Mouse (Mus musculus): ENCODE data around the gene B4galnt1. TPM values are rescaled to one million over a fixed set of nuclear protein-coding genes. Genes with fewer than 3 reads are reported as not detected.

The B4galnt1 gene
- total RNA-seq, 2 experiments from 2014 or later = 1.5 to 1.9 TPM

DNA sequence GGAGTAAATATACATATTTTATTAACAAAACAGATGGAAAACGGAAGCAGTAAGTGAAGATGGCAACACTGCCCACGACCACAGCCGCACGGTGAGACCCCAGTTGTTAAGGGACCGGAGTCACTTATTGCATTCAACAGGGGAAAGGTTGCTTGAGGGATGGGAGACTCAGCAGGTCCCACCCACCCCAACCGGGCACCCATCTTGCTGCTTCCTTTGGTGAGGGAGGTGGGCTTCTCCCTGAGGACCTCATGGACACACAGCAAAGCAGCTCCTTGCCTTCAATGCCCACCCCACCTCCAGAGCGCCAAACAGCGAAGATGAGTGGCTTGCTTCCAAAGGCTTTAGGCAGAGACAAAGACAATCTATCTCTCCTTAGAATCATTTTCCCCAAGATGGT, 32.1 kb downstream of the B4galnt1 start:
- DNase-seq = no peak
- intact Hi-C loops (cut with DNase I; ENCODE audit: low total_unique reads) = no loop called here

DNA sequence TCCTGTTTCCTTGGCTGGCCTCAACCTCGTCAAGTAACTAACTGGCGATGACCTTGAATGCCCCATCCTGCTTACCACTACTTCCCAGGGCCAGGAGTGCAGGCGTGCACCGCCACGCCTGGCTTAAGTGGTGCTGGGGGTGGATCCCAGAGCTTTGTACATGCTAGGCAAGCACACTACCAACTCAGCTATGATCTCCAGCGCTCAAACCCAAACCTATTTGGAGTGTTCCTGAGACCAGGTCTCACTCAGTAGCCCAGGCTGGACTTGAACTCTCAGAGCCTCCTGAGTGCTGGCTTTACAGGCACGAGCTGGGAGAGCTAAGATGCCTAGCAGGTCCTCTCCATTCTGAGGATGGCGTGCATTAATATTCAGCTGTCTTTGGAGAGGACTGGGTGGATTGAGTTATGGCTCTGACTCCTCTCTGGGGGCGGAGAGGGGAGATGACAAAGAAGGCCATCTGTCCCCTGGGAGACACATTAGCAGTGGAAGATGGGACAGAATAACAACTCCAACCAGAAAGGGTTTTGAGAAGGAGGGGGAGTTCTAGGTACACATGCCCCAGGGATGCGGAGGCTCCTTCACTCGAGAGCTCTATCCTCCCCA, 32.6 kb downstream of the B4galnt1 start:
- DNase-seq = no peak
- intact Hi-C loops (cut with DNase I; ENCODE audit: low total_unique reads) = no loop called here

DNA sequence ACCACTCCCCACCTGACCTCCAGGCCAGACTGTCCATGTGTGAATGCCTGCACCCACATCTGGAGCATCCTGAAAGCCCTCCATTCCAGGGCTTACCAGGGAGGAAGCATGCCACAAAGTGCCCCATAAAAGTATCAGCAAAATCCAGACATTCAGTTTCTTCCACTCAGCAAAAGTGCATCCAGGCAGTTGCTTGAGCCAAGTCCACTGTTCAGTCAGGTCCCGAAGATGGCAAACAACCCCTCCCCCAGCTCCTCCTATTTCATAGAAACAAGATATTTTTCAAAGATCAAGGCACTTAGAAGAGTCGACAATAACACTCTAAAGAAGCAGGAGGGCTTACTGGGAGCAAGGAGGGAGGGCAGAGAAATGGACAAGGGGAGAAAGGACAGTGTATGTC, 33.5 kb downstream of the B4galnt1 start:
- DNase-seq = no peak
- intact Hi-C loops (cut with DNase I; ENCODE audit: low total_unique reads) = no loop called here

DNA sequence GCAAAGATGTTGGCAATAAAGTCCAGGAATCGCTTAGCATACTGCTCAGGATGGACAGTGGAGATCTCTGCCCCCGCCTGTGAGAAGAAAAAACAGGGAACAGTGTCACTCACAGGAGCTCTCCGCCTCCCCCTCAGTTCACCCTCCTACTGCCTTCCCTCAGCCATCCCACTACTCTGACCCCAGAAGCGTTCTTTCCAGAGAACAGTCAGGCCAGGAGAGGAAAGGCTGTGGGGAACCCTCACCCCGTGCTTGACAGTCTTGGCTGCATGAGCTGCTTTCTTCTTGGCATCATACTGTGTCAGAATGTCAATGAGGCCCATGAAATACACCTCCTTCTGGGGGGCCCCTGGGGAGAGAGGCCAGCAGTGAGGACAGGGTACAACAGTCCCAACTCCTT, 34.0 kb downstream of the B4galnt1 start:
- no peak for DNase-seq
- intact Hi-C loops (cut with DNase I; ENCODE audit: low total_unique reads) = no loop called here

DNA sequence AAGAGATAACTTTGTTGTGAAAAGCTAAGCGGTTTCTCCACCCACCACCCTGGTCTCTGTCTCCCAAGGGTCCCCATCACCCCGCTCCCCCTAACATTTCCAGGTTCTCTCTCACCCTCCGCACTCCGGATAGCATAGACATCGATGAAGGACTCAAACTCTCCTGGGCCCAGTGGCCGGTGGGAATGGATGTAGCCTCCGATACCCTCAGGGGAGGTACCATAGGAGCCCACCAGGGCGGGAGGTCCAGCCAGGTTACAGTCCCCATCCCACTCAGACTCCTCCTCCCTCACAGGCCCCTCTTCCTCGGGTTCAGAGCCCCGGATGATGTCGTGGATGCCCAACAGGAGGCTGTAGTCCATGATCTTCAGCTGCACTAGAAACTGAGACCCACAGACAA, 34.4 kb downstream of the B4galnt1 start:
- intact Hi-C loops (cut with DNase I; ENCODE audit: low total_unique reads) = no loop called here
- no peak for DNase-seq

DNA sequence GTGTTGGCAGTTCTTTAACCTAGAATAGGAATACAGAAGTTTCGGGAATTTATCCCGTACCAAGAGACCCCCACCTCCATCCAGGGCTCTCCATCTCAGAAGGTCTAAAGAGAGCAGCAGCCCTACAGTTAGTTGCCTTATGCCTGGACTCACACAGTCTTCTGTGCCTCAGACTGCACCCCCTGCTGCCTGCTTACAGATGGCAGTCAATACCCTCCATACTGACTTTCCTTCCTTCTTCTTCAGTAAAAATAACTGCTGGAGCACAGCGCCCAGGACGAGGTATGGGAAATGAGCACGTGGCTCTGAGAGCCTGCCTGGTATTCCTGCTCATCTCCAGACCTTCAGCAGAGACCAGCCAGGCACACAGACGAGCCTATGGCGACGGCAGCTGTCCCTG, 35.3 kb downstream of the B4galnt1 start:
- intact Hi-C loops (cut with DNase I; ENCODE audit: low total_unique reads) = no loop called here
- no peak for DNase-seq

DNA sequence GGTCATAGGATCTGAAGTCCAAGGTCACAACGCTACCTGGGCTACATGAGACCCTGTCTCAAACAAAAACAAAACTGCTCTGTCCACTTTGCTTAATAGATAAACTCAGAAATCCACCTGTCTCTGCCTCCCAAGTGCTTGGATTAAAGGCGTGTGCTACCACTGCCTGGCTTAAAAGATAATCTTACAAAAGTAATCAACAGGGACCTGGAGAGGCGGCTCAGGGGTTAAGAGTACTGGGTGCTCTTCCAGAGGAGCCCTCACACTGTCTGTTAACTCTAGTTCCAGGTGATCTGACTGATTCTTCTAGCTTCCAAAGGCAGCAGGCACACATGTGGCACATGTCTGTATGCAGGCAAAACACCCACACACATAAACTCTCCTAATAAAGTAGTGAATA, 38.1 kb downstream of the B4galnt1 start:
- DNase-seq = no peak
- intact Hi-C loops (cut with DNase I; ENCODE audit: low total_unique reads) = no loop called here

DNA sequence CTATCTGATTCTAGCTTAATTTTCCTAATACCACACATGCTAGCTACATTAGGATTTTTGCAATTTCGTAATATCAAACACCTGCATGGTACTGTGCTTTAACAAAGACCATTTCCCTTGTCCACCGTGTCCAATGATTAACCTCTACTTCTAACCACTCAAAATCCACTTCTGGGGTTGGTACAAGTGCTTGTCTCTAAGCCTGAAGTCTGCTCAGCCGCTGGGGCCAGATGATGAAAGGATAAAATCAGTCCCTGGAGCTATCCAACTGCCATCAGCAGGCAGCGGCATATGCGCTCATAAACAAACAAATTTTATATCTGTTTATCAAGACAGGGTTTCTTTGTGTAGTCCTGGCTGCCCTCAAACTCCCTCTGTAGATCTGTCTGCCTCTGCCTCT, 39.6 kb downstream of the B4galnt1 start:
- intact Hi-C loops (cut with DNase I; ENCODE audit: low total_unique reads) = no loop called here
- DNase-seq = no peak

DNA sequence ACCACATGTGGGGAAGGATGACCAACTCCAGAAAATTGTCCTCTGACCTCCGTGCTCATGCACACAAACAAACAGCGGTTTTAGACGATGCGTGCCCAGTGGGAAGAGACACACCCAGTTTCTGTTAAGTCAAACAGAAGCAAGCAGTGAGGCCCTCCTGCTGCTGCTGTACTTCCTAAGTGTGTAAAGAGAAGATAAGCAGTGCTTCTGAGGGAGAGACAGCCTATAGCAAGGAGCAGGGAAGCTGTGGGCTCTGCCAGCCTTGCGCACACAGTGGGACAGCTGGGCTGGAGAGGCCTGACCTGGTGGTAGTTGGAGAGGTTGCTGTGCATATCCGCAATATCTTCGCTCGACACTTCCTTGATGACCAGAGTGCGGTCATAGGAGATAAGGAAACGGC, 40.3 kb downstream of the B4galnt1 start:
- intact Hi-C loops (cut with DNase I; ENCODE audit: low total_unique reads) = no loop called here
- DNase-seq = no peak

DNA sequence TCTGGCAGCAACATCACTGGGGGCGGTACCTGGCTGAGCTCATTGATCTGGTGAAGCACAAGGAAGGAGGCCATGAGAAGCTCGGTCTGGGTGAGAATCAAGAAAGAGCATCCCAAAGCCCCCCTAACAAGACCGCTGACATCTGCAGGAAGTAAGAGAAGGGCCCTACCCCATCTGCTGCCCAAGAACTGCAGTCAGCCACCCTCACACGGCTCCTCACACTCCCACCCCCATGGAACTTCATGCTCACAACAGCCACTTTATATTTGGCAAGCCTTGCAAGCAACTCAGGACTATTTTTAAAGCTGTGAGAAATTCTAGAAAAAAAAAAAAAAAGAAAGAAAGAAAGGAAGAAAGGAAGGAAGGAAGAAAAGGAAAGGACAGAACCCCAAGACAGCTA, 43.9 kb downstream of the B4galnt1 start:
- DNase-seq = no peak
- intact Hi-C loops (cut with DNase I; ENCODE audit: low total_unique reads) = no loop called here

DNA sequence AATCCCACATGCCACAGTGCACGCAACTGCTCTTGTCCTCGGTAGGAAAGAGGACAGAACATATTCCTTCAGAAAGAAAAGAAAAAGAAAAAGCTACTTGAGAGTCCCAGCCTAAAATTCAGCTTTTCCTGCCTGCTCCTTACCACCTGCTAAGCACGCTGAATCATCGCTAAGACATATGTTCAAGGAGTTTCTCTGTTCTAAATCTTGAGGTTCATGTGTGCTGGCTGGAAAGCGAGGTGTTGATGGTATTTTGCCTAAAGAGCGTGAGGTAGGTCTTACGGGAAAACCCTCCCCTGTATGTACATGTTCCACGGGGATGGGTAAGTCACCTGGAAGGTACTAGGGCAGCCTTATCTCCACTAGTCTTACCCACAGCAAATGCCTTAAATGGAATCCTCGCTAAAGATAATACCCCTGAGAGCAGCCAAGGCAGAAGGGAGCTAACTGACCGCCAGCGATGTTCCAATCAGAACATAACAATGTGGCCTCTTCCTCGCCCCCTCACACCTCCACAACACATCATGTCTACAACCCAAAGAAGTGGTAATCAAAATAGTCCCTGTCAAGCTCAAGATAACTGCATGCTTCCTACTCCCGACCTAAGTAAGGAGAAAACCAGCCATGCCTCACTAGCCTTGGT, 45.0 kb downstream of the B4galnt1 start:
- no peak for DNase-seq
- intact Hi-C loops (cut with DNase I; ENCODE audit: low total_unique reads) = no loop called here

DNA sequence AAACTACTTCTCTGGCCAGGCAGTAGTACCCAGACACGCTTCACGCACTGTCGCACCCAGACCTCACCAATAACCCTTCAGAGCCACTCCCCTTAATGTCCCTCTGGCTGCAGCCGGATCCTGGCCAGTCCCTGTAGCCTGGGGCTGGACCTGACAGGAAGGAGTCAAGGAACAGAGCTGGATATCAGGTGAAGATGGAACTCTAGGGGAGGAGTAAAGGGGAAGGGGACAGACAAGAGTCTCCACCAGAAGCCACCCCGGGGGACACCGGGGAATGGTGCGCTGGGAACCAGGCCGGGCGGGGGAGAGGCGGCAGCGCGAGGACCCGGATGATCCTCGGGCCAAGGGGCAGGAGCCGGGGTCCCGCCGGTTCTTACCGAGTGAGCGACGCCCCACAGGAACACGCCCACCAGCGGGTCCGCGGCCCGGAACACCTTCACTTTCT, 46.0 kb downstream of the B4galnt1 start:
- no peak for DNase-seq
- intact Hi-C loops (cut with DNase I; ENCODE audit: low total_unique reads) = no loop called here

DNA sequence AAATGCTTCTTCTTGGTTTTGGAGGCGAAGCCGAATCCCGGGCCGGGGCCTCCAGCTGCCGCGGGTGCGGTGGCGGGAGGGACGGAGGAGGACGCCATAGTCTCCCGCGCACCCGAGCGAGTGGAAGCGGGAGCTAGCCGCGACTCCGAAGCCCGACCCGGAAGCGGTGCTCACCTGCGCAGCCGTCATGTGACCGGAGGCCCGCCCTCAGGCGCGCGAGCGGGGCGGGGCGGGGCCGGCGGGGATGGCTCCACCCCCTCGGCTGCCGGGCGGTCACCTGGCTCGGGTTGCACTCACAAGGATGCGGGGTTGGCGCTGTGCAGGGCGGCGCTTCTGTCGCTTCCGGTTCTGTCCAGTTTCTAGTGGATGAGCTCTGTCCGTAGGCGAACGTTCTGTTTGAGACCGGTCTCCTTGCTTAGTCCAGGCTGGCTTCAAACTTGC, 46.4 kb downstream of the B4galnt1 start, which contains the start of gene Pip4k2c:
Gene Pip4k2c (minus strand): TSS at position 172 of the 441 bp plus-strand sequence.
- intact Hi-C loops (cut with DNase I; ENCODE audit: low total_unique reads) = no loop called here
- peak; percentile 87 for DNase-seq

DNA sequence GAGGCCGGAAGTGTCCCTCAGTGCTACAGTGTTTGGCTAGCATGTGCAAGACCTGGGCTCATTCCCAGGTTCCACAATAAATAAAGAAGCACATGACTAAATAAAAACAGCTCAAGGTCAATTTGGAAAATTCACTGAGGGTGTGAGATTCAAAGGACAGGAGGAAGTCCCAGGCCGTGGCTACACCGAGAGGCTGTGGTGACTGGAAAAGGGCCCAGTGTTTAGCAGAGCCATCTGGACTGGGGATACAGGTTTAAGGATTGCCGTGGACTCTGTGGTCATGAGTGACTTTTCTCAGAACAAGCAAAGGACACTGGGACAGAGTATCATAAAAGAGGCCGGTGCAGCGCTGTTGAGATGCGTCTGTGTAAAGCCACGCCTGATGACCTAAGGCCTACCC, 48.2 kb downstream of the B4galnt1 start:
- intact Hi-C loops (cut with DNase I; ENCODE audit: low total_unique reads) = no loop called here

DNA sequence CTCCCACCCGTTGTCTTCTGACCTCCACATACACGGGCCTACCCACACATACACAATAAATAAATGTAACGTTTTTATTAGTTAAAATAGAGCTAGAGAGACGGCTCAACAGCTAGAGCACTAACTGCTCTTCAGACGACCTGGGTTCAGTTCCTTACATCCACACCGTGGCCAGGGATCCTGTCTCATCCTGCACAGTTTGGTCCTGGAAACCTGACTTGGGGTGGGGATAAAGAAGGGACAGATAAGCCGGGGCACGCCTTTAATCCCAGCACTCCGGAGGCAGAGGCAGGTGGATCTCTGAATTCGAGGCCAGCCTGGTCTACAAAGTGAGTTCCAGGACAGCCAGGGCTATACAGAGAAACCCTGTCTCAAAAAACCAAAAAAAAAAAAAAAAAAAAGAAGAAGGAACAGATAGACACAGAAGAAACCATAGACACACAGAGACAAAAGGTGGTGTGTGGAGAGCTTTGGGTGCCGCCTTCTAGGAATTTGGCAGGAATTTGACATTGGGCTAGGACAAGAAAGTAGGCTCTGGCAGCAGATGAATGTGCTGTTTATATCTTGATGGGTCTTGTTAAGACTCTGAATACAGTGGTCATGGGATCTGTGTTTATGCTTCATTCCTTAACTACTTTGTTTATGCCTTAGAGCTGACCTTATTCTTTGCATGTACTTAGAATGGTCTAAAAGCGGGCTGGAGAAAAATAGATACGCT, 48.8 kb downstream of the B4galnt1 start:
- intact Hi-C loops (cut with DNase I; ENCODE audit: low total_unique reads) = no loop called here
- DNase-seq = no peak

More for the DNA sequence above, 48.2 kb downstream of the B4galnt1 start:
- no peak for DNase-seq

DNA sequence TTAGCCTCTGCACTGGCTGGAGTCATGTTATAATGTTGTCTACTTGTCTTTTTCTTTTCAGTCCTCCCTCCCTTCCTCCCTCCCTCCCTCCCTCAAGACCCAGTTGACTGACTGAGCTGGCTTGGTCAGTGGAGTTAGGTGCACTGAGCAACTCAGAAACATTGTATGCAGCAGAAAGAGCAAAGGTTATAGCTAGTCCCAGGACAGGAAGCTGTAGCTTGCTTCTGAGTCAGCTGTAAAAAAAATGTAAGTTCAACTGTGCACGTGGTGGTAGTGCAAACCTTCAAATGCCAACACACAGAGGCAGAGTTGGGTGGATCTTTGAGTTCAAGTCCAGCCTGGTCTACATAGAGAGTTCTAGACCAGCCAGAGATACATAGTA, 49.4 kb downstream of the B4galnt1 start:
- intact Hi-C loops (cut with DNase I; ENCODE audit: low total_unique reads) = no loop called here

DNA sequence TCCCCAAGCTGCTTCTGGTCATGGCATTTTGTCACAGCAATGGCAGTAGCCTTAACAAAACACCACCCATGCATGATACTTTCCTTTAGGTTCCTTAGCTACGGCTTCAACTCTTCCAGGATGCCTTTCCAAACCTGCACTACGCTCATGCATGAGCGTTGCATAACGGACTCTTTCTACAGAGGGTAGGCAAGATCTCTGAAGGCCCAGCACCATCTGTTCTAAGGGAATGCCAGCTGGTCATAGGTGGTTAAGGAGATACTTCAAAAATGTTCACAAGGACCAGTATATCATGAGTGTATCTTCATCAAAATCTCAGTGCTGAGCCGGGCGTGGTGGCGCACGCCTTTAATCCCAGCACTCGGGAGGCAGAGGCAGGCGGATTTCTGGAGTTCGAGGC, 51.4 kb downstream of the B4galnt1 start:
- intact Hi-C loops (cut with DNase I; ENCODE audit: low total_unique reads) = no loop called here
- DNase-seq = no peak

More for the DNA sequence above, 49.4 kb downstream of the B4galnt1 start:
- no peak for DNase-seq

DNA sequence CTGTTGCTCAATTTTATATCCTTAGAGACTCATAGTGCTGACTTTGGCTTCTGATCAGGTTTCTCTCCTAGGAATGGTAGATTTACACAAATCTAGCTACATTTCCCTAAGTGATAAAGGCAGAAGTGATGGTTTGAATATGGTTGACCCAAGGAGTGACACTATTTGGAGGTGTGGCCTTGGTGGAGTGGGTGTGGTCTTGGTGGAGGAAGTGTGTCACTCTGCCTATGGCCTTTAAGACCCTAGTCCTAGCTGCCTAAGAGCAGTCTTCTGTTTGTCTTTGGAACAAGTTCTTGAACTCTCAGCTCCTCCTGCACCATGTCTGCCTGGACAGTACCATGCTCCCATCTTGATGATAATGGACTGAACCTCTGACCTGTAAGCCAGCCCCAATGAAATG, 52.2 kb downstream of the B4galnt1 start:
- no peak for DNase-seq
- intact Hi-C loops (cut with DNase I; ENCODE audit: low total_unique reads) = no loop called here

DNA sequence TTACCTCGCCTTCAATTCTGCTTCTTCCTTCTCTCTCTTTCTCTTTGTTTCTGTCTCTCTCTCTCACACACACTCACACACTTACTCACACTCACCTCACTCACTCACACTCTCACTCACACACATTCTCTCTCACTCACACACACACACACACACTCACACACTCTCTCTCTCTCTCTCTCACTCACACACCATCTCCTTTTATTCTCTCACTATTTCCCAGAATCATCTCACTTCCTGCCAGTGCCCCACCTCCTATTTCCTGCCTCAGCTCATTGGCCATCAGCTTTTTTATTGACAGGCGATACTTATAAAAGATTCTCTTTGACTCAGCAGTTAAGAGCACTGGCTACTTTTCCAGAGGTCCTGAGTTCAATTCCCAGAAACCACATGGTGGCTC, 53.3 kb downstream of the B4galnt1 start:
- intact Hi-C loops (cut with DNase I; ENCODE audit: low total_unique reads) = no loop called here
- no peak for DNase-seq
